Mouse (Mus musculus) forebrain, embryonic 12.5 days (tissue): ENCODE data around the gene Foxi1. TPM values are rescaled to one million over a fixed set of nuclear protein-coding genes. Genes with fewer than 3 reads are reported as not detected.

Source experiments
- polyA plus RNA-seq: library from polyadenylated mRNA; unstranded; fragments of >200 nt; fragmentation: Nextera tagmentation; extraction: Ambion mirVana; gene quantifications from 2 replicates; pipeline ENCODE4 v1.2.1, GENCODE M21; 2016

The Foxi1 gene
- polyA plus RNA-seq, 1 experiment from 2014 or later = not detected

Other genes starting within 250 kb of the Foxi1 start
- gene Kcnmb1, start 245.1 kb downstream of the Foxi1 start, polyA plus RNA-seq = 0.08 TPM in 1 of 2 replicates, not detected in the other
- 16.3 and 17.3 TPM in 2 replicates for gene Kcnip1, start 214.9 kb downstream of the Foxi1 start, polyA plus RNA-seq
- 1.1 and 1.8 TPM in 2 replicates for gene Lcp2, start 161.2 kb downstream of the Foxi1 start, polyA plus RNA-seq
- not detected in 2 replicates for gene 4930469K13Rik, start 109.5 kb downstream of the Foxi1 start, polyA plus RNA-seq
- gene Fam196b, start 106.7 kb upstream of the Foxi1 start, polyA plus RNA-seq = 0.86 and 1.7 TPM in 2 replicates